Mouse (Mus musculus) right cerebral cortex, adult 2 months (tissue): ENCODE measurements at regions not wholly inside any gene's neighbourhood (a gene's known extent, or its start where the extent isn't known, plus 50 kb on each side); places are given as distances from the start of the nearest gene placed in this dataset.

Experiments used
- DNase-seq, 2 experiments: peaks; one replicate each; pipeline ENCODE4 v3.0.0; 2021 to 2022; ENCODE audit warnings: low spot score in 2 of 2

- no peak for DNase-seq
Measured at GRCm38 (mm10) chr13:40652916-40653315, 85.3 kb downstream of the Tfap2a start.

DNA sequence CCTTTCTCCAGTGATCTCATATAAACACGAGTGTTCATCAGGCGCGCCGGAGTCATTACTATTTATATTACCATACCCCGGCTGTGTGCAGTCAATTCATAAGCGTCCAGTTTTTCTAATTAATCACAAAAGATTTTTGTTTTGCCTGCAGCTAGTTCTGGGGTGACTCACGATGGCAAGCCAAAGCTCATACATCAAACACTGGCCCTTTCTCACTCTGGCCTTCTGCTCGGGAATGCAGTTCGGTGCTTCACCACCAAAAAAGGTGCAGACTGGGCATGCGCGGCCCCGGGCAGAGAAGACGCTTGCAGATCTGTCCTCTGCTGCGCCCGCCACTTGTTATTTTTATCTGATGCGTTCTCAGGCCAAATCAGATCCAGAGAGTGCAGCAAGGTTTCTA, 87.1 kb downstream of the Tfap2a start:
- DNase-seq = peak; percentile 83 to 85

DNA sequence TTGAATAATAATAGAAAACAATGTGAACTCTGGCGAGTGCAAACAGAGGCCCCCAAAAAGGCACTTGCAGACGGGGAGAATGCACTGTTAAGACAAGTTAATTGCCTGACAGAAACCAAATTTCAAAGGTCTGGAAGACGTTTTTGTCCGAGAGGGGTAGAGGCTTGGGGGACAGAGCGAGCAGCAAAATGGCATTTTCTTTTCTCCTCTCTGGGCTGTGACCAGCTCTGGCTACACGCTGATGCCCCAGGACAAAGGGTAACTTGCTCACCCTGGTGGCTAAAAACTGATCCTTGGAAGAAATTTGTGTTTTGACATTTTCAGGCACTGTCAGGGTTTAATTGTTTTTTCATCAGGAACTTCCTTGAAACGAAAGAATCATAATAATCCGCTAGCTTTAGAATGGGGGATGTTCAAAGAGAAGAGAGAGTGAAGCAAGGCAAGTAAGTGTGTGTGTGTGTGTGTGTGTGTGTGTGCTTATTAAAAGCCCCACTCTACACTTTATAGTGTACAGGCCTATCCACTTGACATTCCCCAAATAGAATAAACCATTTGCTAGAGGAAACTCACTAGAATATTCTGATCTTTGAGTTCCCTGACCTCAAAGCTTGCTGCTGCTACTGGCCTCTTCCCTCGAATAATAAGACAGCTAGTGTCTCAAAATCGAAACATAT, 88.0 kb downstream of the Tfap2a start:
- no peak for DNase-seq

GRCm38 (mm10) chr13:40649096-40650035, 88.8 kb downstream of the Tfap2a start:
- DNase-seq = no peak

DNA sequence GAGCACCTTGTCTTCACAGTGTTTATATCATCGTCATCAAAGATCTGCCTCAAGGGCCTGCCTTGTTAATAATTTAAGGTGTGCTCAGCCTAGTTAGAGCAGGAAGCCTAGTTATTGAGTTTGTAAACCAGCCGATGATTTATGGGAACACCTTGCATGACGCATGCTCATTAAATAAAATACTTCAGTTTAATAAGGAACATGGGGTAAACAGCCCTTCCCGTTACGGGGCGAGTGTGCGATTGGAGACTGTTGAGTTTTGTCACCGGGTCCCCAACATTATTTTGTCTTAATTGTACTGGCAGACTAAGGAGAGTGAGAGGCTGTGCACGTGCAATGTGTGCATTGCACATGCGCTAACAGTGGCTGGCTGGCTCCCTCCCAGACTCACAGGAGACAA, 92.0 kb downstream of the Tfap2a start:
- no peak for DNase-seq

DNA sequence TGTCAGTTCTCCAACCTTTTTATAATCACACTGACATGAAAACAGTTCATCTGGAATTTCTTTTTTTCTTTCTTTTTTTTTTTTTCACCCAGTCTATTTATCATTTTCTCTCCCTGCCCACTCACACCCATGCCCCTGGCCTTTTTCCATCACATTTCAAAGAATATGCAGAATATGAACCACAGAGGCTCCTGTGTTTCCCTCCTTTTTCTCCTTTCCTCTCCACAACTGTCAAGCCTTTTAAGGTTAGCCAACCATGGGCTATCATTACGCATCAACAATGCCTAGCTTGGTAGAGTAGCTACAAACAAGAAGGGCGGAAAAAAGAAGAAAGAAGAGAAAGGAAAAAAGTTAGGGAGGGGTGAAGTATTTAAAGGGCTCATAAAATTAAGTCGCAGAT, 92.5 kb downstream of the Tfap2a start:
- no peak for DNase-seq

GRCm38 (mm10) chr13:40642931-40643330, 95.2 kb downstream of the Tfap2a start:
- DNase-seq = no peak

GRCm38 (mm10) chr13:40637269-40637668, 100.9 kb downstream of the Tfap2a start:
- no peak for DNase-seq

DNA sequence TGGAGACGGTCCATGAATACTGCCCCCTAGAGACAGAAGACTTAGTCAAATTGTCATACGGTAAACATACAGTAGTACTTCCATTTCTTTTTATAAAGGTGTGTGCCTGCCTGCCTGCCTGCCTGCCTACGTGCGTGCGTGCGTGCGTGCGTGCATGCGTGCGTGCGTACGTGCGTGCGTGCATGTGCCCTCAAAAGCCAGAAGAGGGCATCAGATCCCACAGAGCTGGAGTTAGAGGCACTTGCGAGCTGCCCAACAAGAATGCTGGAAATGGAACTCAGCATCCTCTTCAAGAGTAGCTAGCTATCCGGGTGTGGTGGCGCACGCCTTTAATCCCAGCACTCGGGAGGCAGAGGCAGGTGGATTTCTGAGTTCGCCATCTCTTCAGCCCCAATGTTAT, 120.3 kb downstream of the Tfap2a start:
- DNase-seq = no peak

GRCm38 (mm10) chr13:40608526-40608925, 129.7 kb downstream of the Tfap2a start:
- no peak for DNase-seq

DNA sequence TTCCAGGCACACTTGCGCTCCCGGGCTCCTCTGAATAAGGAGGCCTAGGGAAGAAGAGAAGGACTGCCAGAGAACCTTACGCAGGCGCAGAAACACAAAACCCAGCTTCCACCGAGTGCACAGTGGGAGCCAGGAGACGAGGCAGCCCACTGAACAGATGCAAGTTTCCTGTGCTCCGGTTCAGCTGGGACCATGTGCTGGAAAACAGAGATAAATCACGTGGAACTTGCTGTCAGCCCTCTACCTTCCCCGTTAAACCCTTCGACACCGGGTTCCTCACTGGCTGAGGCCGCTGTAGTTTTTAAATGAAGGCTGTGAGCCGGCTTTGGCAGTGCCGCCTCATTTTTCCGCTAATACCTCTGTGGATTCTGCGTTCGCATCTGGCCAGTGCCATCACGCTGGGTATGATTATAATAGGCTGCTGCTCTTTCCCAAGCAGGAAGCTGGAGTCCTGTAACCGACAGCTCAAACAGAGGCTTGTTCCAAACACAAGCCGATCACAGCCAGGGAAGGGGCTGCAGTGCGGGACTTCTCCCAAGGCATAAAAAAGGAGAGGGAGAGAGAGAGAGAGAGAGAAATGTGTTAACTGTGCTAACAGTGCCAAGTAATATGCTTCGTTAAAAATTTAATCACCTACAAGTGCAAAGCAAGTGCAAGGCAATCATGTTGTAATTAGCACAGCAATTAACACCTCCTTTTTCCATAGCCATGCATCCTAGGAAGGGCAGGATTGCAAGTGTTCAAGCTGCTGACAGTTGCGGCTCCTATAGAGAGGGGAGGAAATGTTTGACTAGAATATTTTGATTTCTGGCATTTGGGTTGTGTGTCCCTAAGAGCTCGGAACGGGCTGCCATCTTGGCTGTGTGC, 131.5 kb downstream of the Tfap2a start:
- DNase-seq = peak; percentile 34 to 54

GRCm38 (mm10) chr13:40605686-40606404, 132.3 kb downstream of the Tfap2a start:
- peak; percentile 2 to 3 for DNase-seq

DNA sequence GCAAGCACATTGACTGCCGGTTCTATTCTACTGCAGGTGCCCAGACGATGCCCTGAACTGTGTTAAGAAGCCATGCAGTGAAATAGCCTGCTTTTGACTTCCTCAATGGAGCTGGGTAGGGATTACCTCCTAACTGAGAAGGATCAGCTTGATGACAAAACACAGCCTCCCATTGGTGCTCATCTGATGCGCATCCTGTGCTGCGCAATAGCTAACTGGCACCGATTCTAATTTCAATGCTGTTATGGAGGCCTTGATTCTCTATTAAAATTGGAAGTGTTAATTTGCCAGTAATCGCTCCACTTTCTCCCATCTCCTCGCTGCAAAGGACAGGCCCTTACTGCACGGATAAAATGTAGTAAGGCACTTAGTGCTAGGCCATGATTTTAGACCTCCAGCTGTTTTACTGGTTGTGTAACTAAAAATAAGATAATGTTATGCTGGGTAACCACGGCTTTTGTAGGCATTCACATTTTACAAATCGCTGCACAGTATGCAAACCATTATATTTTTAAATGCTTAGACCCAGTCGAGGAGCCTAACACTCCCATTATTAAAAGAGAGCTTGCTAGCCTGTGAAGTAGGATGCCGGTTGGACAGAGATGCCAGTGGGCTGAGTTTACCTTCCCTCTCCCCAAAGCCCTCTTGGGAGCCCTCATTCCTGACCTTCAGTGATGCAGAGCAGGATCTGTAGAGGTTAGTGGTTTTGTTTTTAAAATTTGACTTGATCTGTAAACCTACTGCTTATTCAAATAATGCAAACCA, 163.0 kb downstream of the Tfap2a start:
- no peak for DNase-seq

- no peak for DNase-seq
Measured at GRCm38 (mm10) chr13:40569461-40569860, 168.7 kb downstream of the Tfap2a start.

- DNase-seq = no peak
Measured at GRCm38 (mm10) chr13:40567821-40568220, 170.4 kb downstream of the Tfap2a start.

DNA sequence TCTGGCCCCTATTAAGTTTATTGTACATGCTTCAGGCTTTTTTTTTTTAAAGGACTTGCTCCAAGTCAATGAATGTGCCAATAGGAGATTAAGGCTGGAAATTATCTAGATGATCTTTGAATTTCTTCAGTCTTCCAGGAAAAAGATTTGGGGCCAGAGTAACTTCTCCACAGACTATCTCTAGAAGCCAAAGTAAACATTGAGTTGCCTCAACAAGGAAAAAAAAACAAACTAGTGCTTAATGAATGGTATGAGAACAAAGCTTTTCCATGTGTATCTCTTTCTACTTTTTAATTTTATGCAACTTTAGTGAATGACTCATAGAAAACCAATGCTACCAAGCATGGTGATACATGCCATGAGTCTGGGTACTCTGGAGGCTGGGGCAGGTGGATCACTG, 173.8 kb downstream of the Tfap2a start:
- no peak for DNase-seq

GRCm38 (mm10) chr13:40554368-40554767, 183.8 kb downstream of the Tfap2a start:
- DNase-seq = no peak

- DNase-seq = no peak
Measured at GRCm38 (mm10) chr13:40525501-40525900, 164.3 kb upstream of the Ofcc1 start.

DNA sequence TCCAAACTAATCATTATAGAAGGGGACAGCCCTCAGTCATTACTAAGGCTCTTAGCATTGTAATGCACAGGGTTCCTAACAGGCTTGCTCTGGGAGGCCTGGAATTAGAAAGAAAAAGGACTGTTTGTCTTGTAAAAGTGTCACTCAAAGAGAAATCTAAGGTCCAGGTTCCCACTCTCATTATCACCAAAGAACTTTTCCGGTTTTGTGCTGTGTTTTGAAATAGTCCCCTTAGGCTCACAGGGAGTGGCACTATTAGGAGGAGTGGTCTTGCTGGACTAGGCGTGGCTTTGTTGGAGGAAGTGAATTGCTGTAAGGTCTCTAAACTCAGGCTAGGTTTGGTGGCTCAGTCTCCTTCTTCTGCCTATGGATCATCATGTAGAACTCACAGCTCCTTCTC, 161.9 kb upstream of the Ofcc1 start:
- no peak for DNase-seq

GRCm38 (mm10) chr13:40518180-40518579, 156.9 kb upstream of the Ofcc1 start:
- no peak for DNase-seq

DNA sequence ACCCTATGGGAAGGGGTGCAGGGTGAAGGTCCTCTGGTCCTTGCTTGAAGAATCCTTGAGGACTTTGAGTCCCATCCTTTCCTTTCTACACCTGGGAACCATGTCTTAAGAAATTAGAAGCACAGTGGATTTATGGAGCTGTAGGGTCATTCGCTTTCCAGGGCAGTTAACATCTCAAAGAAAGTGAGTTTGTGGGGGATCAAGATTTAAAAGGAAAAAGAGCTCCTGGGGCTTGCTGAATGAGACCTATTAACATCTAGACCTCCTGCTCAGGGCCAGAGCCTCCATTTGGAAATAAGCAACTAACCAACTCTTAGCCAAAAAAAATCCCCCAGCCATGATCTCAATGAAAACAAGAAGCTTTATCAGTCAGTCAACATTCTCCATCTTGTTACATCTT, 148.0 kb upstream of the Ofcc1 start:
- no peak for DNase-seq
